Mouse (Mus musculus): ENCODE measurements around the gene Zfp446. TPM values are rescaled to one million over a fixed set of nuclear protein-coding genes. Genes with fewer than 3 reads are reported as not detected.

The Zfp446 gene
- polyA plus RNA-seq, 1 experiment from 2014 or later = 7.0 TPM

- Histone ChIP-seq H3K27ac (ENCODE audit: low read depth, low read length) (peak overlapping the region; percentile 98), H3K9ac (ENCODE audit: low read depth, low read length) (peak overlapping the region; percentile 93), H3K4me3 (ENCODE audit: low read depth, low read length) (peak overlapping the region; percentile 75), H3K36me3 (ENCODE audit: control insufficient read depth, insufficient read depth, low read length) (peaks cover 26% of the 10 kb centered on the region), H3K9me3 (ENCODE audit: control insufficient read depth, low read length) (no peaks in the 10 kb centered on the region), H3K27me3 (replicated peaks; ENCODE audit: control insufficient read depth, insufficient read depth, low read length) (no peaks in the 10 kb centered on the region; the same call in 1 of the 2 replicates), H3K4me1 (replicated peaks; ENCODE audit: control insufficient read depth, insufficient read depth, low read length) (peaks cover 6% of the 10 kb centered on the region), H3K4me2 (peak overlapping the region; percentile 92)
- WGBS = under 1% methylated on average over 42 of the region's 42 CpGs
- peak; percentile 85 for ATAC-seq (replicated peaks; ENCODE audit: low FRiP score)
- DNase-seq (ENCODE audit: low spot score) = peak; percentile 96
Measured at GRCm38 (mm10) chr7:13009143-13010004, 31.7 kb downstream of the Zfp446 start.

GRCm38 (mm10) chr7:13010005-13010908 is 32.6 kb downstream of the Zfp446 start, which contains the start of gene Zbtb45:
Zbtb45 (minus strand) TSS chr7:13010034.
- Histone ChIP-seq H3K9me3 (ENCODE audit: control insufficient read depth, low read length) (no peaks in the 10 kb centered on the region), H3K36me3 (ENCODE audit: control insufficient read depth, insufficient read depth, low read length) (peaks cover 21% of the 10 kb centered on the region), H3K4me1 (replicated peaks; ENCODE audit: control insufficient read depth, insufficient read depth, low read length) (peaks cover 6% of the 10 kb centered on the region), H3K27me3 (replicated peaks; ENCODE audit: control insufficient read depth, insufficient read depth, low read length) (no peaks in the 10 kb centered on the region; the same call in 1 of the 2 replicates), H3K4me3 (ENCODE audit: low read depth, low read length) (peak within 1 kb of the TSS; percentile 75), H3K27ac (ENCODE audit: low read depth, low read length) (peak within 1 kb of the TSS; percentile 98), H3K9ac (ENCODE audit: low read depth, low read length) (peak within 1 kb of the TSS; percentile 93), H3K4me2 (peak within 1 kb of the TSS; percentile 92)
- WGBS = 17% methylated on average over 26 of the region's 26 CpGs
- DNase-seq (ENCODE audit: low spot score) (no peak), ATAC-seq (replicated peaks; ENCODE audit: low FRiP score) (peak; percentile 87; the same call in 1 of the 2 replicates)

- Histone ChIP-seq H3K27me3 (replicated peaks; ENCODE audit: control insufficient read depth, insufficient read depth, low read length) (no peaks in the 10 kb centered on the region), H3K4me1 (replicated peaks; ENCODE audit: control insufficient read depth, insufficient read depth, low read length) (peaks cover 2% of the 10 kb centered on the region; the same call in 1 of the 2 replicates), H3K4me2 (no peak overlapping the region), H3K9ac (ENCODE audit: low read depth, low read length) (no peak overlapping the region), H3K9me3 (ENCODE audit: control insufficient read depth, low read length) (no peaks in the 10 kb centered on the region), H3K4me3 (ENCODE audit: low read depth, low read length) (no peak overlapping the region), H3K36me3 (ENCODE audit: control insufficient read depth, insufficient read depth, low read length) (no peaks in the 10 kb centered on the region), H3K27ac (ENCODE audit: low read depth, low read length) (no peak overlapping the region)
- ATAC-seq (replicated peaks; ENCODE audit: low FRiP score) (no peak), DNase-seq (ENCODE audit: low spot score) (no peak)
- WGBS = 66% methylated on average over 4 of the region's 4 CpGs
Measured at GRCm38 (mm10) chr7:13013671-13014070, 36.0 kb downstream of the Zfp446 start.

GRCm38 (mm10) chr7:13014275-13014839 is 36.7 kb downstream of the Zfp446 start:
- no peaks in the 10 kb centered on the region for H3K27me3 ChIP-seq (replicated peaks; ENCODE audit: control insufficient read depth, insufficient read depth, low read length)
- H3K4me1 ChIP-seq (replicated peaks; ENCODE audit: control insufficient read depth, insufficient read depth, low read length) = 0 out of 2 replicates have a peak, but pooled peaks cover 2% of the 10 kb centered on the region
- no peak for DNase-seq (ENCODE audit: low spot score)
- ATAC-seq (replicated peaks; ENCODE audit: low FRiP score) = no peak
- no peak overlapping the region for H3K9ac ChIP-seq (ENCODE audit: low read depth, low read length)
- 48% methylated on average over 6 of the region's 6 CpGs for WGBS
- H3K27ac ChIP-seq (ENCODE audit: low read depth, low read length) = no peak overlapping the region
- no peaks in the 10 kb centered on the region for H3K9me3 ChIP-seq (ENCODE audit: control insufficient read depth, low read length)
- H3K4me2 ChIP-seq = no peak overlapping the region
- H3K36me3 ChIP-seq (ENCODE audit: control insufficient read depth, insufficient read depth, low read length) = no peaks in the 10 kb centered on the region
- no peak overlapping the region for H3K4me3 ChIP-seq (ENCODE audit: low read depth, low read length)

- Histone ChIP-seq H3K27me3 (replicated peaks; ENCODE audit: control insufficient read depth, insufficient read depth, low read length) (no peaks in the 10 kb centered on the region), H3K4me2 (no peak overlapping the region), H3K36me3 (ENCODE audit: control insufficient read depth, insufficient read depth, low read length) (no peaks in the 10 kb centered on the region), H3K4me1 (replicated peaks; ENCODE audit: control insufficient read depth, insufficient read depth, low read length) (0 out of 2 replicates have a peak, but pooled peaks cover 2% of the 10 kb centered on the region), H3K27ac (ENCODE audit: low read depth, low read length) (no peak overlapping the region), H3K9me3 (ENCODE audit: control insufficient read depth, low read length) (no peaks in the 10 kb centered on the region), H3K4me3 (ENCODE audit: low read depth, low read length) (no peak overlapping the region), H3K9ac (ENCODE audit: low read depth, low read length) (no peak overlapping the region)
- ATAC-seq (replicated peaks; ENCODE audit: low FRiP score) (no peak), DNase-seq (ENCODE audit: low spot score) (no peak)
- WGBS = 76% methylated on average over 1 of the region's 1 CpGs
Measured at GRCm38 (mm10) chr7:13015217-13015616, 37.6 kb downstream of the Zfp446 start.

GRCm38 (mm10) chr7:13022773-13023535 is 45.3 kb downstream of the Zfp446 start:
- H3K9ac ChIP-seq (ENCODE audit: low read depth, low read length) = peak overlapping the region; percentile 99
- no peaks in the 10 kb centered on the region for H3K9me3 ChIP-seq (ENCODE audit: control insufficient read depth, low read length)
- peaks cover 27% of the 10 kb centered on the region for H3K36me3 ChIP-seq (ENCODE audit: control insufficient read depth, insufficient read depth, low read length)
- DNase-seq (ENCODE audit: low spot score) (peak; percentile 87), ATAC-seq (replicated peaks; ENCODE audit: low FRiP score) (peak; percentile 64)
- peak overlapping the region; percentile 100 for H3K27ac ChIP-seq (ENCODE audit: low read depth, low read length)
- no peaks in the 10 kb centered on the region for H3K27me3 ChIP-seq (replicated peaks; ENCODE audit: control insufficient read depth, insufficient read depth, low read length)
- peak overlapping the region; percentile 98 for H3K4me3 ChIP-seq (ENCODE audit: low read depth, low read length)
- H3K4me2 ChIP-seq = peak overlapping the region; percentile 100
- H3K4me1 ChIP-seq (replicated peaks; ENCODE audit: control insufficient read depth, insufficient read depth, low read length) = peaks cover 26% of the 10 kb centered on the region
- 5% methylated on average over 31 of the region's 31 CpGs for WGBS

GRCm38 (mm10) chr7:13023928-13024731 is 46.5 kb downstream of the Zfp446 start:
- ATAC-seq (replicated peaks; ENCODE audit: low FRiP score) (peak; percentile 81), DNase-seq (ENCODE audit: low spot score) (peak; percentile 94)
- H3K36me3 ChIP-seq (ENCODE audit: control insufficient read depth, insufficient read depth, low read length) = peaks cover 38% of the 10 kb centered on the region
- peak overlapping the region; percentile 100 for H3K4me2 ChIP-seq
- peaks cover 26% of the 10 kb centered on the region for H3K4me1 ChIP-seq (replicated peaks; ENCODE audit: control insufficient read depth, insufficient read depth, low read length)
- H3K9me3 ChIP-seq (ENCODE audit: control insufficient read depth, low read length) = no peaks in the 10 kb centered on the region
- peak overlapping the region; percentile 98 for H3K4me3 ChIP-seq (ENCODE audit: low read depth, low read length)
- H3K9ac ChIP-seq (ENCODE audit: low read depth, low read length) = peak overlapping the region; percentile 99
- no peaks in the 10 kb centered on the region for H3K27me3 ChIP-seq (replicated peaks; ENCODE audit: control insufficient read depth, insufficient read depth, low read length)
- H3K27ac ChIP-seq (ENCODE audit: low read depth, low read length) = peak overlapping the region; percentile 100
- under 1% methylated on average over 87 of the region's 95 CpGs for WGBS

Data from liver, embryonic 11.5 days (tissue).